Mouse (Mus musculus) lung, embryonic 14.5 days (tissue): ENCODE results near the gene Gm29427. TPM values are rescaled to one million over a fixed set of nuclear protein-coding genes. Genes with fewer than 3 reads are reported as not detected.

ENCODE experiments used
- ATAC-seq: fragments of 200-750 bp; cut with Nextera tagmentation; 2 replicates; pipeline ENCODE4 v1.8.0; 2017; ENCODE audit warnings: mild to moderate bottlenecking, moderate TSS enrichment, moderate library complexity; ENCODE audit not compliant: insufficient read depth
- DNase-seq: peaks from one replicate; pipeline ENCODE4 v3.0.0-alpha.2; 2015
- H3K27ac ChIP-seq: fragments of 300-500 bp; sonication (generic); 2 replicates; pipeline ENCODE4 v1.5.1; 2014; ENCODE audit warnings: low read depth, mild to moderate bottlenecking, moderate library complexity
- H3K27me3 ChIP-seq: fragments of 300-500 bp; sonication (generic); 2 replicates; pipeline ENCODE4 v1.6.1; 2014; ENCODE audit warnings: low read length, control low read depth; ENCODE audit not compliant: insufficient read depth
- H3K36me3 ChIP-seq: fragments of 300-500 bp; sonication (generic); 2 replicates; pipeline ENCODE4 v1.6.1; 2014; ENCODE audit warnings: control low read depth; ENCODE audit not compliant: insufficient read depth
- H3K4me1 ChIP-seq: fragments of 300-500 bp; sonication (generic); 2 replicates; pipeline ENCODE4 v1.6.1; 2014; ENCODE audit warnings: antibody characterized with exemption, control low read depth; ENCODE audit not compliant: insufficient read depth
- H3K4me2 ChIP-seq: fragments of 300-500 bp; sonication (generic); 2 replicates; pipeline ENCODE4 v1.6.1; 2014; ENCODE audit warnings: mild to moderate bottlenecking
- H3K4me3 ChIP-seq: fragments of 300-500 bp; sonication (generic); 2 replicates; pipeline ENCODE4 v1.5.1; 2014; ENCODE audit warnings: low read depth, low read length
- H3K9ac ChIP-seq: fragments of 300-500 bp; sonication (generic); 2 replicates; pipeline ENCODE4 v1.6.1; 2014
- H3K9me3 ChIP-seq: fragments of 300-500 bp; sonication (generic); 2 replicates; pipeline ENCODE4 v1.6.1; 2016; ENCODE audit warnings: low read depth, low read length, control low read depth
- CTCF ChIP-seq: IDR thresholded peaks from 2 replicates; pipeline ENCODE4 v1.5.1; 2016; ENCODE audit warnings: antibody characterized with exemption, low read depth
- WGBS: fragments of 180-500 bp; shearing (Covaris S2); extraction: QIAGEN DNeasy Blood & Tissue Kit; methylation state at CpG from one replicate; pipeline ENCODE4 v1.1.7; 2014; 5-methylcytosine and 5-hydroxymethylcytosine counted together
- polyA plus RNA-seq: library from polyadenylated mRNA; unstranded; fragments of >200 nt; fragmentation: Nextera tagmentation; extraction: Ambion mirVana; gene quantifications from 2 replicates; pipeline ENCODE4 v1.2.1, GENCODE M21; 2014

The Gm29427 gene
- not detected in 2 replicates for polyA plus RNA-seq

- H3K9ac ChIP-seq = peak within 1 kb of the TSS; percentile 94
- H3K9me3 ChIP-seq = no peaks in the 10 kb centered on the region
- peak within 1 kb of the TSS; percentile 94 for H3K4me3 ChIP-seq
- peak; percentile 92 for ATAC-seq
- DNase-seq = peak; percentile 90
- peak within 1 kb of the TSS; percentile 84 for H3K27ac ChIP-seq
- peaks cover 4% of the 10 kb centered on the region; the same call in 1 of the 2 replicates for H3K4me1 ChIP-seq
- TF ChIP-seq CTCF = no peak
- under 1% methylated on average over 38 of the region's 38 CpGs for WGBS
- H3K36me3 ChIP-seq = peaks cover 6% of the 10 kb centered on the region; the same call in 1 of the 2 replicates
- no peaks in the 10 kb centered on the region for H3K27me3 ChIP-seq
- H3K4me2 ChIP-seq = peak within 1 kb of the TSS; percentile 95
Measured at GRCm38 (mm10) chr1:130715561-130716217, at the start of gene Gm29427. Gene Gm29427 (minus strand): TSS chr1:130715799.

GRCm38 (mm10) chr1:130764027-130764461, 48.4 kb upstream of the Gm29427 start:
- TF ChIP-seq CTCF = no peak
- Histone ChIP-seq H3K9ac (no peak overlapping the region), H3K4me2 (0 out of 2 replicates have a peak overlapping the region, but pooled peaks have one; percentile 35), H3K4me3 (no peak overlapping the region), H3K4me1 (no peaks in the 10 kb centered on the region), H3K9me3 (no peaks in the 10 kb centered on the region), H3K27ac (peak overlapping the region; percentile 79), H3K36me3 (no peaks in the 10 kb centered on the region), H3K27me3 (no peaks in the 10 kb centered on the region)
- DNase-seq (peak; percentile 73), ATAC-seq (peak; percentile 94)
- 59% methylated on average over 12 of the region's 12 CpGs for WGBS

GRCm38 (mm10) chr1:130762045-130762760, 46.6 kb upstream of the Gm29427 start:
- H3K4me2 ChIP-seq = no peak overlapping the region
- 53% methylated on average over 3 of the region's 3 CpGs for WGBS
- no peak overlapping the region for H3K27ac ChIP-seq
- DNase-seq (peak; percentile 29), ATAC-seq (no peak)
- H3K4me1 ChIP-seq = no peaks in the 10 kb centered on the region
- H3K36me3 ChIP-seq = no peaks in the 10 kb centered on the region
- no peak overlapping the region for H3K9ac ChIP-seq
- no peak overlapping the region for H3K4me3 ChIP-seq
- no peaks in the 10 kb centered on the region for H3K9me3 ChIP-seq
- TF ChIP-seq CTCF = no peak
- H3K27me3 ChIP-seq = no peaks in the 10 kb centered on the region

DNA sequence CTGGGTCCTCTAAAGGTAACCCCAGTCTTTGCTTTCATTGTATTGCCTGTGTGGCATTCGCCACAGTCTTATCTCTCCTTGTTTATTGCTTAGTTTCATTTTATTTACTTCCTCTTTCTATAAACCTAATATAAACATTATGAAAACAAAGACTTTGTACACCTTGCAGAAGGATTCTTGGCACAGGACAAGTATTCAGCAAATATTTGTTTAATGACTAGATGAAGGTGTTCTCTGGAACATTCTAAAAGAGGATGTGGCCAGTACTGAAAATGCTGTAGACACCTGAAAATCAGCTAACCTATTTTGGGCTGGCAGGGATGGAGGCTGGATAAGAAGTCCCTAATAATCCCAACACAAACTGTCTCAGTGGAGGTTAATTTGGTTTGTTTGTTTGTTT, 46.0 kb upstream of the Gm29427 start:
- no peak for DNase-seq
- WGBS = 58% methylated on average over 1 of the region's 1 CpGs
- no peaks in the 10 kb centered on the region for H3K27me3 ChIP-seq
- H3K9ac ChIP-seq = no peak overlapping the region
- H3K4me1 ChIP-seq = no peaks in the 10 kb centered on the region
- H3K36me3 ChIP-seq = no peaks in the 10 kb centered on the region
- no peaks in the 10 kb centered on the region for H3K9me3 ChIP-seq
- no peak for TF ChIP-seq CTCF
- no peak overlapping the region for H3K4me3 ChIP-seq
- no peak overlapping the region; the same call in 1 of the 2 replicates for H3K27ac ChIP-seq
- no peak overlapping the region for H3K4me2 ChIP-seq
- ATAC-seq = no peak

GRCm38 (mm10) chr1:130759689-130760088, 44.1 kb upstream of the Gm29427 start:
- no peak for ATAC-seq
- no peak overlapping the region for H3K4me3 ChIP-seq

DNA sequence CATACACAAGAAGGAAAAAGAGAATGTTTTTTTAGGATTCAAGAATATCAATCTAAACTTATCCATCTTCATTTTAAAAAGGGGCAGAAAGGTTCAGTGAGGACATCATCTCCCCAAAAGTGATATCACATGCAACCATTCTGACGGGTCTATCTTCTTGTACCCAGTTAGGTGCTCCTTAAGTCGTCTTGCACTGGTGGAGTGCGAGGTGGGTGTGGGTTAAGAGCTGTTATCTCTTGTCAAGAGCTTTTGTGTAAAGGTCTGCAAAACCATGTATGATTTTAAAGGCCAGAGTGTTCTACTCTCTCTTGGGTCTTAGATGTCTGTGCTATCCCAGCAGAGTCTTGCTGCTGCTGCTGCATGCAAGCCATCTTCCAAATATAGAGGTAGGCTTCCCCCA, 31.2 kb upstream of the Gm29427 start:
- Histone ChIP-seq H3K4me3 (no peak overlapping the region), H3K36me3 (no peaks in the 10 kb centered on the region), H3K9ac (no peak overlapping the region), H3K4me2 (no peak overlapping the region), H3K9me3 (no peaks in the 10 kb centered on the region), H3K4me1 (no peaks in the 10 kb centered on the region), H3K27ac (no peak overlapping the region), H3K27me3 (no peaks in the 10 kb centered on the region)
- no peak for DNase-seq
- WGBS = 71% methylated on average over 3 of the region's 3 CpGs
- TF ChIP-seq CTCF = no peak
- ATAC-seq = no peak

More at GRCm38 (mm10) chr1:130759689-130760088, 44.1 kb upstream of the Gm29427 start:
- H3K9ac ChIP-seq = no peak overlapping the region
- H3K27me3 ChIP-seq = no peaks in the 10 kb centered on the region
- DNase-seq = peak; percentile 41
- TF ChIP-seq CTCF = no peak
- H3K36me3 ChIP-seq = no peaks in the 10 kb centered on the region
- H3K27ac ChIP-seq = no peak overlapping the region
- H3K9me3 ChIP-seq = no peaks in the 10 kb centered on the region
- H3K4me2 ChIP-seq = no peak overlapping the region
- H3K4me1 ChIP-seq = no peaks in the 10 kb centered on the region
- WGBS = 39% methylated on average over 9 of the region's 9 CpGs

DNA sequence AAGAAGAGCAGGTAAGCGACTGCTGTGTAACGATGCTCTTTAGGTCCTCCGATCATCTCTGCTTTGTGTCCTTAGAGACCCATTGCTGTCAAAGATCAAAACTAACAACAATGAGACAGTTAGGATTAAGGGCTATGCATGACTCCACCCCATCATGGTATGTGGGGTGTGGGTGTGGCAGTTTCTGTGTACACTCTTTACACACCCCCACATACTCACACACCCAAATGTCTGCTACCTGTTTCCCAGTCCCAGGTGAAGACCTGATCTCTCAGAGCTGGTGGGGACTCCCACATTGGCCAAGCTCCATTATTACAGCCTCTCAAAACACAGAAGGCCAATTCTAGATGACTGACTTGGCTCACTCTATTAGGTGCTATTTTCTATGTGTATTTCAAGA, 30.0 kb upstream of the Gm29427 start:
- H3K9ac ChIP-seq = no peak overlapping the region
- H3K27ac ChIP-seq = no peak overlapping the region
- no peak overlapping the region for H3K4me3 ChIP-seq
- 94% methylated on average over 3 of the region's 3 CpGs for WGBS
- ATAC-seq (no peak), DNase-seq (no peak)
- no peaks in the 10 kb centered on the region for H3K27me3 ChIP-seq
- TF ChIP-seq CTCF = no peak
- no peaks in the 10 kb centered on the region for H3K9me3 ChIP-seq
- no peaks in the 10 kb centered on the region for H3K36me3 ChIP-seq
- H3K4me2 ChIP-seq = no peak overlapping the region
- H3K4me1 ChIP-seq = no peaks in the 10 kb centered on the region
